Mouse (Mus musculus) brain, embryonic 14.5 days (tissue): Measurements from ENCODE around the gene Rnpc3.

Experiments used
- CTCF ChIP-seq: fragments of 200-500 bp; IDR thresholded peaks from 2 replicates; pipeline ENCODE4 v1.5.1; 2012; ENCODE audit warnings: inconsistent platforms, mild to moderate bottlenecking, moderate library complexity, borderline replicate concordance; ENCODE audit not compliant: insufficient read depth, insufficient read length; ENCODE audit errors: extremely low read depth
- POLR2A ChIP-seq: fragments of 200-500 bp; IDR thresholded peaks from 2 replicates; pipeline ENCODE4 v1.6.1; 2012; ENCODE audit warnings: mild to moderate bottlenecking, inconsistent platforms, borderline replicate concordance; ENCODE audit not compliant: poor library complexity, insufficient read depth, insufficient read length, severe bottlenecking; ENCODE audit errors: extremely low read depth

DNA sequence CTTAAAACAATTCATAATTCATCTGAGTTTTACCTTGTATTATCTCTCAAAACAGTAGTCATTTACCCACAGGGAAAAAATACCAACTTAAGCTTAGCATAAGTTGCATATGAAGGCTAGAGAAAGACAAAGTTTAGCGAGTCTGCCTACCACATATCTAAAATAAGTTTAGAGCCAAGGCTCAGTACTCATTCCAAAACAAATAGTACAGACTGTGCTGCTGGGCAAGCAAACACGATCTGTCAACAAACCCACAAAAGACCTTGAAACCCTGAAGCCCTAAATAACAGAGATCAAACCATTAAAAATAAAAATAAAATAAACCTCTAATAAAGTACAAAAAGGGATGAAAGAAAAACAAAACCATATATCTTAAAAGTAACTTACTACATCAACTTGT lies 55.8 kb downstream of the Rnpc3 start:
- TF ChIP-seq CTCF, result no peak
- TF ChIP-seq POLR2A, result no peak
